Mouse (Mus musculus): ENCODE results near the gene Lcmt1. TPM values are rescaled to one million over a fixed set of nuclear protein-coding genes. Genes with fewer than 3 reads are reported as not detected.
A peak's percentile ranks its signal among the peaks of the same experiment; 100 is the strongest.

The Lcmt1 gene
- total and polyA plus RNA-seq, 2 experiments from 2014 or later: 93.1 to 122 TPM

- H3K36me3 ChIP-seq (ENCODE audit: insufficient read depth): no peaks in the 10 kb centered on the region
- no peak for DNase-seq
- WGBS: 82% methylated on average over 16 of the region's 16 CpGs
- no peak overlapping the region for H3K27ac ChIP-seq (ENCODE audit: low read depth, low read length)
- peaks cover 8% of the 10 kb centered on the region; the same call in 1 of the 2 replicates for H3K4me1 ChIP-seq (ENCODE audit: insufficient read depth)
- no peak for ATAC-seq
- H3K4me3 ChIP-seq (ENCODE audit: low read depth, low read length): no peak overlapping the region
- no peaks in the 10 kb centered on the region for H3K27me3 ChIP-seq (ENCODE audit: insufficient read depth, low read length)
- no peak for TF ChIP-seq CTCF (IDR thresholded peaks at IDR 0.05; ENCODE audit: low read depth)
- H3K9me3 ChIP-seq (ENCODE audit: low read length): no peaks in the 10 kb centered on the region
- no peak overlapping the region for H3K9ac ChIP-seq
- H3K4me2 ChIP-seq (ENCODE audit: low read depth): no peak overlapping the region
These were observed 2.1 kb upstream of the Lcmt1 start for GRCm38 (mm10) chr7:123367218-123368150.

- H3K9me3 ChIP-seq (ENCODE audit: low read length): no peaks in the 10 kb centered on the region
- H3K36me3 ChIP-seq (ENCODE audit: insufficient read depth): no peaks in the 10 kb centered on the region
- H3K4me3 ChIP-seq (ENCODE audit: low read depth, low read length): no peak overlapping the region
- no peaks in the 10 kb centered on the region for H3K27me3 ChIP-seq (ENCODE audit: insufficient read depth, low read length)
- peak overlapping the region; percentile 95 for H3K4me2 ChIP-seq (ENCODE audit: low read depth)
- H3K4me1 ChIP-seq (ENCODE audit: insufficient read depth): peaks cover 8% of the 10 kb centered on the region; the same call in 1 of the 2 replicates
- H3K27ac ChIP-seq (ENCODE audit: low read depth, low read length): no peak overlapping the region
- no peak for ATAC-seq
- no peak for DNase-seq
- H3K9ac ChIP-seq: no peak overlapping the region
- 69% methylated on average over 2 of the region's 2 CpGs for WGBS
- TF ChIP-seq CTCF (IDR thresholded peaks at IDR 0.05; ENCODE audit: low read depth): no peak
These were observed 1.4 kb upstream of the Lcmt1 start for GRCm38 (mm10) chr7:123368187-123368586.

GRCm38 (mm10) chr7:123368778-123369746, 522 bp upstream of the Lcmt1 start:
- Histone ChIP-seq H3K9me3 (ENCODE audit: low read length) (no peaks in the 10 kb centered on the region), H3K36me3 (ENCODE audit: insufficient read depth) (no peaks in the 10 kb centered on the region), H3K27me3 (ENCODE audit: insufficient read depth, low read length) (no peaks in the 10 kb centered on the region), H3K4me3 (ENCODE audit: low read depth, low read length) (peak overlapping the region; percentile 87), H3K9ac (peak overlapping the region; percentile 68), H3K27ac (ENCODE audit: low read depth, low read length) (peak overlapping the region; percentile 76), H3K4me1 (ENCODE audit: insufficient read depth) (peaks cover 8% of the 10 kb centered on the region; the same call in 1 of the 2 replicates), H3K4me2 (ENCODE audit: low read depth) (peak overlapping the region; percentile 95)
- TF ChIP-seq CTCF (IDR thresholded peaks at IDR 0.05; ENCODE audit: low read depth): no peak
- DNase-seq (no peak), ATAC-seq (no peak)
- WGBS: 2% methylated on average over 50 of the region's 51 CpGs

GRCm38 (mm10) chr7:123370700-123371099, 1.1 kb downstream of the Lcmt1 start:
- no peaks in the 10 kb centered on the region for H3K9me3 ChIP-seq (ENCODE audit: low read length)
- TF ChIP-seq CTCF (IDR thresholded peaks at IDR 0.05; ENCODE audit: low read depth): no peak
- DNase-seq (no peak), ATAC-seq (no peak)
- H3K9ac ChIP-seq: peak overlapping the region; percentile 68; the same call in 1 of the 2 replicates
- H3K4me2 ChIP-seq (ENCODE audit: low read depth): peak overlapping the region; percentile 95
- no peaks in the 10 kb centered on the region for H3K27me3 ChIP-seq (ENCODE audit: insufficient read depth, low read length)
- H3K4me1 ChIP-seq (ENCODE audit: insufficient read depth): peaks cover 8% of the 10 kb centered on the region; the same call in 1 of the 2 replicates
- no peak overlapping the region for H3K27ac ChIP-seq (ENCODE audit: low read depth, low read length)
- WGBS: 42% methylated on average over 9 of the region's 9 CpGs
- peak overlapping the region; percentile 87 for H3K4me3 ChIP-seq (ENCODE audit: low read depth, low read length)
- H3K36me3 ChIP-seq (ENCODE audit: insufficient read depth): no peaks in the 10 kb centered on the region

- ATAC-seq (no peak), DNase-seq (no peak)
- Histone ChIP-seq H3K36me3 (ENCODE audit: insufficient read depth) (no peaks in the 10 kb centered on the region), H3K4me3 (ENCODE audit: low read depth, low read length) (no peak overlapping the region), H3K9me3 (ENCODE audit: low read length) (no peaks in the 10 kb centered on the region), H3K27ac (ENCODE audit: low read depth, low read length) (no peak overlapping the region), H3K4me2 (ENCODE audit: low read depth) (no peak overlapping the region), H3K9ac (no peak overlapping the region), H3K27me3 (ENCODE audit: insufficient read depth, low read length) (no peaks in the 10 kb centered on the region), H3K4me1 (ENCODE audit: insufficient read depth) (peaks cover 8% of the 10 kb centered on the region; the same call in 1 of the 2 replicates)
- WGBS: 62% methylated on average over 3 of the region's 3 CpGs
- peak; percentile 43 for TF ChIP-seq CTCF (IDR thresholded peaks at IDR 0.05; ENCODE audit: low read depth)
These were observed 1.9 kb downstream of the Lcmt1 start for GRCm38 (mm10) chr7:123371501-123371900.

GRCm38 (mm10) chr7:123377443-123378400, 8.1 kb downstream of the Lcmt1 start:
- Histone ChIP-seq H3K4me3 (ENCODE audit: low read depth, low read length) (peak overlapping the region; percentile 96), H3K4me2 (ENCODE audit: low read depth) (peak overlapping the region; percentile 88), H3K9ac (peak overlapping the region; percentile 76), H3K4me1 (ENCODE audit: insufficient read depth) (peaks cover 9% of the 10 kb centered on the region; the same call in 1 of the 2 replicates), H3K36me3 (ENCODE audit: insufficient read depth) (no peaks in the 10 kb centered on the region), H3K9me3 (ENCODE audit: low read length) (no peaks in the 10 kb centered on the region), H3K27me3 (ENCODE audit: insufficient read depth, low read length) (no peaks in the 10 kb centered on the region), H3K27ac (ENCODE audit: low read depth, low read length) (peak overlapping the region; percentile 87)
- ATAC-seq (peak; percentile 100), DNase-seq (peak; percentile 95)
- no peak; the same call in 1 of the 2 replicates for TF ChIP-seq CTCF (IDR thresholded peaks at IDR 0.05; ENCODE audit: low read depth)
- WGBS: 4% methylated on average over 41 of the region's 41 CpGs
